Mouse (Mus musculus): ENCODE results near the gene AC161166.1. TPM values are rescaled to one million over a fixed set of nuclear protein-coding genes. Genes with fewer than 3 reads are reported as not detected.

The AC161166.1 gene
- polyA plus RNA-seq, 1 experiment from 2014 or later, result 1.2 TPM

DNA sequence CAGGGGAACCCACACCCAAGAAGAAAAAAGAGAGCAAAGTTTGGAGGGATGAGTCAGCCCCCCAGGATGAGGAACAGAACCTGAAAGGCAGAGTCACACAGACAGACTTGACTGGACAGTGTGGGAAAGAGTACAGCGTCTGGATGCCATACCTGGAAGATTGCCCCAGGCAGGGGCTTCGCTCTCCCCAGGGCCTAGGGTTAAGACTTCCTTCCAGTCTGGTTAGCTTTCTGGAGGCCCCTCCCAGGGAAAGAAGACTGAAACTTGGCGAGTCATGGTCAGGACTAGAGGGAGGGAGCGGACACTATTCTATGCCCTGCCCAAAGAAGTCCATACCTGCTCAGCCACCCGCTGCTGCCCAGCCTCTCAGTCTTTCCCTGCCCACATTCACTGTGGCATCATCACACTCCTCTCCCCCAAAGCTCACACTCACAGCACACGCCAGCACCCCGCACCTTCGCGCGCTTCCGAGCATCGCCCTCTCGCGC, 31.2 kb downstream of the AC161166.1 start:
- Histone ChIP-seq H3K4me2 (replicated peaks) (peak overlapping the region; percentile 91), H3K27me3 (replicated peaks) (no peaks in the 10 kb centered on the region), H3K9ac (peak overlapping the region; percentile 96), H3K9me3 (no peaks in the 10 kb centered on the region), H3K27ac (no peak overlapping the region), H3K36me3 (no peaks in the 10 kb centered on the region), H3K4me3 (peak overlapping the region; percentile 83), H3K4me1 (peaks cover 45% of the 10 kb centered on the region)
- ATAC-seq (ENCODE audit: low FRiP score, low read depth), result no peak; the same call in 1 of the 2 replicates
- 12% methylated on average over 14 of the region's 14 CpGs for WGBS

DNA sequence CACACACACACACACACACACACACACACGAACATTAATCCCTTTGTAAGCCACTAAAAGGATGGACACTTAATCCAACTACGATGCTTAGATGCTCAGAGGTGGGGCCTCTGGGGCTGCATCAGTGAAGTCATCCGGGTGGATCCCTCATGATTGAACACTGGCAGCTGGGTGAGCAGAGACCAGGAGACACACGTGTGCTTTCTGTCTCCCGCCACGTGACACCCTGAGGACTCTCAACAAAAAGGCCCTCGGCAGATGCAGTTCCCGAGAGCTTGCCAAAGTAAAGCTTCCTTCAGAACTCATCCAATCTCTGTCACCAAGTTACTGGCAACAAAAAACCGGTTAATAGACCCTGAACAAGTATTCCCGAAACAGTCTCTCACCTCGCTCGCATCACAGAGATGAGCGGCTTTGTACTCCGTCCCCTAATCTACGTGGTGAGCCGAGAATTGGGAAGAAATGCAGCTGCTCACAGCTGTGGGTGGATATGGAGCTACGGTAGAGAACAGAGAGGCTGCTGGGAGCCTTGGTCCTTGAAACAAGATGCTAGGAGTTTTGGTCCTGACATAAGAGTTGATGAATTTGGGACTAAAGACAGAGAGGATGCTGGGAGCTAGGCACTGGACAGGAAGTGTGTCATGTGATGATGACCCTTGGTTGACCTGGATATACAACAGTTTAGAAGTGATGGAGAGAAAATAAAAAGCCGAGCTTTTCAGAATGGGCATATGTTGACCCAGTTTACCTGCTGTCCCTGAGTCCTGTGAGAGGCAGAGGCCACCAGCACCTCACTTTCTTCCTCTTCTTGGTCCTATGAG, 31.9 kb downstream of the AC161166.1 start:
- Histone ChIP-seq H3K27me3 (replicated peaks) (no peaks in the 10 kb centered on the region), H3K4me3 (no peak overlapping the region), H3K4me2 (replicated peaks) (peak overlapping the region; percentile 91), H3K36me3 (no peaks in the 10 kb centered on the region), H3K4me1 (peaks cover 38% of the 10 kb centered on the region), H3K9ac (no peak overlapping the region), H3K9me3 (no peaks in the 10 kb centered on the region), H3K27ac (no peak overlapping the region)
- WGBS, result 64% methylated on average over 18 of the region's 18 CpGs
- ATAC-seq (ENCODE audit: low FRiP score, low read depth), result no peak

DNA sequence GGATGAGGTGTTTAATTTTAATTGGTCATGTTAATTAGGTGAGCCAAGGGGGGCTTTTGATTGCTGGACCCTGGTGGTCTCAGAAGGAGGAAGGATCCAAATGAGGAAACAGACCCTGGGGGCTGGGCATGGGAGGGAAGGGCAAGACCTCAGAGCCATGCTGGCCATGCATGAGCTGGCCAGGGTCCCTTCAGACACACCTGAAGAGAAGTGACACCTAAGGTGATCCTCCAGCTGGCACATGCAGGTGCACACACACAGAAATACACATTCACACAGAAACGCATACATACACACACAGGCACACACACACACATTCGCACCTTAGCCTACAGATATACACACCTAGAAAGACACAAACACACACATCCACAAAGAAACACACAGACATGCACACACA, 32.6 kb downstream of the AC161166.1 start:
- H3K4me3 ChIP-seq, result no peak overlapping the region
- H3K27me3 ChIP-seq (replicated peaks), result no peaks in the 10 kb centered on the region
- peaks cover 31% of the 10 kb centered on the region for H3K4me1 ChIP-seq
- no peaks in the 10 kb centered on the region for H3K36me3 ChIP-seq
- peak overlapping the region; percentile 4; the same call in 1 of the 2 replicates for H3K4me2 ChIP-seq (replicated peaks)
- H3K27ac ChIP-seq, result no peak overlapping the region
- no peaks in the 10 kb centered on the region for H3K9me3 ChIP-seq
- H3K9ac ChIP-seq, result no peak overlapping the region
- 97% methylated on average over 2 of the region's 2 CpGs for WGBS
- no peak for ATAC-seq (ENCODE audit: low FRiP score, low read depth)

DNA sequence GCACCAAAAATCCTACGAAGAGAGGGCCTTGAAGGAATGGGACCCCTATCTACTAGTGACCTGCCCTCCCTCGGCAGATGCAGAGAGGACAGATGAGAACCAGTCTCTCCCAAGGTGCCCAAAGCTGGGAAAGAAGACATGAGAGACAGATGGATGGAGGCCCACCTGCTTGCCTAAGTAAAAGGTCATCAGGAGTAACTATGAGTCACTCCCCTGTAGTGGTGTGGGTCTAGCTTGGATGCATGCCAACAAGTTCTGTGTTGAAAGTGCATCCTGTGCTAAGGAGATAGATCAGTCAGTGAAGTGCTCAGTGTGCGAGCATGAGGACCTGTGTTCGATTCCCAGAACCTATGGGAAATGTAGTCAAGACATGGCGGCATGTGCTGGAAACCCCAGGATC, 33.3 kb downstream of the AC161166.1 start:
- Histone ChIP-seq H3K27ac (no peak overlapping the region), H3K4me3 (no peak overlapping the region), H3K36me3 (no peaks in the 10 kb centered on the region), H3K27me3 (replicated peaks) (no peaks in the 10 kb centered on the region), H3K4me2 (replicated peaks) (no peak overlapping the region), H3K9ac (no peak overlapping the region), H3K9me3 (no peaks in the 10 kb centered on the region), H3K4me1 (peaks cover 24% of the 10 kb centered on the region)
- ATAC-seq (ENCODE audit: low FRiP score, low read depth), result no peak
- 90% methylated on average over 5 of the region's 5 CpGs for WGBS

DNA sequence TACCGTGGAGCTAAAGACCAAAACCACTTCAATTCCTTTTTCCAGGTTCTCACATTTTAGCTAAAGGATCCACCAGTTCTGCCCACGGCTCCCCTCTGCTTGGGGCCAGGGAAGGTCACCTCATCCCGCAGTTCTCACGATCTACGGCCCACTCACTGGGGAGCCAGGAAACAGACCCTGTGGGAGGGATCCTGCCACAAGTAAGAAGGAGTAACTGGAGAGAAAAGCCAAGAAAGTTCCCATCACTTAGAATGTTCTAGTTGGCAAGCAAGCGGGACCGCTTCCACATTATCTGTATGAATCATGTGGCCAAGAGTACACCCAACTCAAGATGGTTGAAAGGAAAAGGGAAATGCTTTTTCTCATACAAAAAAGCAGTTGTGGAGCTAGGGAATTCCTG, 35.4 kb downstream of the AC161166.1 start:
- Histone ChIP-seq H3K4me2 (replicated peaks) (no peak overlapping the region), H3K36me3 (no peaks in the 10 kb centered on the region), H3K9ac (no peak overlapping the region), H3K27ac (no peak overlapping the region), H3K27me3 (replicated peaks) (no peaks in the 10 kb centered on the region), H3K4me1 (peaks cover 11% of the 10 kb centered on the region), H3K4me3 (no peak overlapping the region), H3K9me3 (no peaks in the 10 kb centered on the region)
- WGBS, result 82% methylated on average over 7 of the region's 7 CpGs
- no peak for ATAC-seq (ENCODE audit: low FRiP score, low read depth)

DNA sequence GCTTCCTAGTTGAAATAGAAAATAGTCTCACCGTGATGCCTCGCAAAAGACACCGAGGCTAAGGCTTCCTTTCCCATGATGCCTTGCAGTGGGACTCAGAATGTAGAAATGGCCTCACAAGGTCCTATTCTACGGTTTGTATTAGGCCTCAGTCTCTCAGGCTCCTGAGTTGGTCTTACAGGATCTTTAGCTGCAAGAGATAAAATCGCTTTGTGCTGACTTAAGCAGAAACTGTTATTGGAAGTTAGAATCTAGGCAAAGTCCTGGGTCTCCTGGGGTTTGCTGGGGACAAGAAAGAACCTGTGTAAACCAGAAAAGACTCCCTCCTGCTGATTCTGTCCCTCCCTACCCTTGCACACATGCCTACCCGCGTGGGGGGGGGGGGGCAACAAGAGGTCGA, 35.9 kb downstream of the AC161166.1 start:
- Histone ChIP-seq H3K27ac (no peak overlapping the region), H3K4me1 (peaks cover 9% of the 10 kb centered on the region), H3K4me2 (replicated peaks) (no peak overlapping the region), H3K9me3 (no peaks in the 10 kb centered on the region), H3K4me3 (no peak overlapping the region), H3K27me3 (replicated peaks) (no peaks in the 10 kb centered on the region), H3K36me3 (no peaks in the 10 kb centered on the region), H3K9ac (no peak overlapping the region)
- ATAC-seq (ENCODE audit: low FRiP score, low read depth), result no peak
- WGBS, result 79% methylated on average over 8 of the region's 8 CpGs

DNA sequence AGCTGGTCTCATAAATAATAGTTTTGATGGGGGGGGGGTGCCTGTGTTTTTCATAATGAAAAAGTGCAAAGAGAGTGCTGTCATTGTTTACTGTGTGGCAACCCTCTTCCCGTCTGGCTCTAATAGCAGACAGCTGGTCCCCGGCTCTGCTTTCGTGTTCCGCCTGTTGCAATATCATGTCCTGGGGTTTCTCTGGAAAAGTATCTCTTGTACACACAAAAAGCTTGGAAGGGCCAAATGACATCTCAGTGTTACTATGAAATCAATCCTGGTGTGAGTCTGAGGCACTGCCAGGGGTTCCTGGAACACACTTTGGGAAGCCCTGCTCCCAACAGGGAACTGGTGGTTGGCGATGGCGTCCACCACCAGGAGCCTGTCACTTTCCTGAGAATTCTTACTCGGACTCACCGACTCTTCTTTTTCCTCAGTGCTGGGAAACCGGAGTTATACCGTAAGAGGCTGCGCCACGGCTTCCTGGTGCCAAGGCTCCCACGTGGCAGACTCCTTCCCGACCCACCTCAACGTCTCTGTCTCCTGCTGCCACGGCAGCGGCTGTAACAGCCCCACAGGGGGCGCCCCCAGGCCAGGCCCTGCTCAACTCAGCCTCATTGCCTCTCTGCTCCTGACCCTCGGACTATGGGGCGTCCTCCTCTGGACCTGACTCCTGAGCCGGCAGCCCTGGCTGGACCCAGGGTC, 37.3 kb downstream of the AC161166.1 start:
- Histone ChIP-seq H3K4me3 (no peak overlapping the region), H3K36me3 (no peaks in the 10 kb centered on the region), H3K27me3 (replicated peaks) (no peaks in the 10 kb centered on the region), H3K9me3 (no peaks in the 10 kb centered on the region), H3K4me1 (peaks cover 3% of the 10 kb centered on the region; the same call in 1 of the 2 replicates), H3K4me2 (replicated peaks) (no peak overlapping the region), H3K9ac (no peak overlapping the region), H3K27ac (no peak overlapping the region)
- no peak for ATAC-seq (ENCODE audit: low FRiP score, low read depth)
- WGBS, result 38% methylated on average over 21 of the region's 21 CpGs

DNA sequence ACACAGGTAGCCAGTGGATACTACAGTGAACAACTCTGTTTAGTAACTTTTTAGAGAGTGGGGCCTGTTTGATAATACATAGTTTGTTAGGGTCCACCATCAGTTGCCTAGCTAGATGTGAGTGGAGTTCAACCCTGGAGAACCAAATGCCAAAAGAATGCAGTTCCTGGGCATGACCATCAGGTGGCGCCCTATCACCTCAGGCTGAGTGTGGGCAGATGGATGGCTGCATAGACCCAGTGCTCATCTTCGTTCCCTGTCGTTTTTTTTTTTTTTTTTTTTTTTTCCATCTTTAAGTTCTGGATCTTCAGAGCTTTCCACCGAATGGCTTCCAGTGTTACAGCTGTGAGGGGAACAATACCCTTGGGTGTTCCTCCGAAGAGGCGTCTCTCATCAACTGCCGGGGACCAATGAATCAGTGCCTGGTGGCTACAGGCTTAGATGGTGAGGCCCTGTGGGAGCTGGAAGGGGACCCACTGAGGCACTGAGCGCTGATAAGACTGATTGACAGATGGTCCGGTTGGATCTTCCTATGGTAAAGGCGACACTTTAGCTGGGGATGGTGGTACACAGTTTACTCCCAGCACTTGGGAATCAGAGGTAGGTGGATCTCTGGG, 38.2 kb downstream of the AC161166.1 start:
- 46% methylated on average over 10 of the region's 10 CpGs for WGBS
- no peak overlapping the region for H3K9ac ChIP-seq
- 0 out of 2 replicates have a peak, but pooled peaks cover 2% of the 10 kb centered on the region for H3K9me3 ChIP-seq
- H3K4me2 ChIP-seq (replicated peaks), result no peak overlapping the region
- peak; percentile 34; the same call in 1 of the 2 replicates for ATAC-seq (ENCODE audit: low FRiP score, low read depth)
- no peaks in the 10 kb centered on the region for H3K27me3 ChIP-seq (replicated peaks)
- H3K4me1 ChIP-seq, result no peaks in the 10 kb centered on the region
- H3K27ac ChIP-seq, result no peak overlapping the region
- no peaks in the 10 kb centered on the region for H3K36me3 ChIP-seq
- no peak overlapping the region for H3K4me3 ChIP-seq

DNA sequence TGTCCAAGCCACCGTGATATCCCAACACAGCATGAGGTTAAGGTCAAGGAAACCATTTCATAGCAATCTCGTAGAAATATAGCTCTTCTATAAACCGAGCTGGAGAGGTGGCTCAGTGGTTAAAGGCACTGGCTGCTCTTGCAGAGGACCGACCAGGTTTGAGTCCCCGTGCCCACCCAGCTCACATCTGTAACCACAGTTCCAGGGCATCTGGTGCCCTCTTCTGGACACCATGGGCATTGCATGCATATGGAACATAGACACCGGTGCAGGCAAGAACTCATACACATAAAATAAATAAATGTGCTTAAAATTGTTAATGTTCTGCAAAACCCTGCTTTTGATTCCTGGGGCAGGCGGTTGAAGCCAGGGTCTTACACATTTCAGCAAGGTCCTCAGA, 39.3 kb downstream of the AC161166.1 start:
- H3K36me3 ChIP-seq, result no peaks in the 10 kb centered on the region
- H3K4me2 ChIP-seq (replicated peaks), result no peak overlapping the region
- no peaks in the 10 kb centered on the region for H3K27me3 ChIP-seq (replicated peaks)
- WGBS, result 79% methylated on average over 7 of the region's 7 CpGs
- H3K9ac ChIP-seq, result no peak overlapping the region
- H3K4me3 ChIP-seq, result no peak overlapping the region
- H3K4me1 ChIP-seq, result no peaks in the 10 kb centered on the region
- no peak overlapping the region for H3K27ac ChIP-seq
- H3K9me3 ChIP-seq, result 0 out of 2 replicates have a peak, but pooled peaks cover 3% of the 10 kb centered on the region
- ATAC-seq (ENCODE audit: low FRiP score, low read depth), result no peak

DNA sequence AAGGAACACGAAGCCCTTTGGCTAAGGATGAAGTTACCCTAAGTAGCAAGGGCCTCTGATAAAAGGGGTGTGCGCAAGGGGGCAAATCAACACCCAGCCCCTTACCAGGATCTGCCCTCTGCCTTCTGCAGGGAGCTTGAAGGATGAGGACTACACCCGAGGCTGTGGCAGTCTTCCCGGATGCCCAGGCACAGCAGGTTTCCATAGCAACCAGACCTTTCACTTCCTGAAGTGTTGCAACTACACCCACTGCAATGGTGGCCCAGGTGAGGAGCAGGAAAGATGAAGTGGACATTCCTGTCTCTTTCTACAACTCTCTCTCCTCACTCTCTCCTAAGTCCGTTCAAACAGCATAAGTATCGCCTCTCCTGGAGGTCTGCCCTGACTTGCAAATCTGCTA, 39.8 kb downstream of the AC161166.1 start:
- H3K9ac ChIP-seq, result no peak overlapping the region
- no peak overlapping the region for H3K4me3 ChIP-seq
- no peaks in the 10 kb centered on the region for H3K27me3 ChIP-seq (replicated peaks)
- H3K4me2 ChIP-seq (replicated peaks), result no peak overlapping the region
- ATAC-seq (ENCODE audit: low FRiP score, low read depth), result no peak
- H3K27ac ChIP-seq, result no peak overlapping the region
- no peaks in the 10 kb centered on the region for H3K36me3 ChIP-seq
- 0 out of 2 replicates have a peak, but pooled peaks cover 3% of the 10 kb centered on the region for H3K9me3 ChIP-seq
- 81% methylated on average over 6 of the region's 6 CpGs for WGBS
- no peaks in the 10 kb centered on the region for H3K4me1 ChIP-seq

DNA sequence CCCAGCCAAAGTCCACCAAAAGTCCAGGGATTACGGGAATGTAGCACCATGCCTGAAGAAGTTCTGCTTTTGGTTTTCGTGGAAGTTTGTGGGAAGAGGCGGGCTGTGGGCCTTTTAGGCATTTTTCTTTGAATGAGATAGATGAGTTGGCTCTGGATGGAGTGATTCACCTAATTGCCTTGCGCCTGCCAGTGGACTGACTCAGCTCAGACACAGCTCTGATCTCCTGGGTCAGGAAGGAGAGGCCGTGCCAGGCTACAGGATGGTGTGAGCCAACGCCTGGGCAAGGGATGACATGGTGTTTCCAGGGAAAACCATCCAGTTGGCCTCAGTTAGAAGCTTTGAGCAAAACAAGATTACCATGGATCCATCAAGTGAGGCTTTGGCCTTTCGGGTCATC, 41.9 kb downstream of the AC161166.1 start:
- H3K4me1 ChIP-seq, result no peaks in the 10 kb centered on the region
- ATAC-seq (ENCODE audit: low FRiP score, low read depth), result no peak
- WGBS, result 96% methylated on average over 7 of the region's 7 CpGs

DNA sequence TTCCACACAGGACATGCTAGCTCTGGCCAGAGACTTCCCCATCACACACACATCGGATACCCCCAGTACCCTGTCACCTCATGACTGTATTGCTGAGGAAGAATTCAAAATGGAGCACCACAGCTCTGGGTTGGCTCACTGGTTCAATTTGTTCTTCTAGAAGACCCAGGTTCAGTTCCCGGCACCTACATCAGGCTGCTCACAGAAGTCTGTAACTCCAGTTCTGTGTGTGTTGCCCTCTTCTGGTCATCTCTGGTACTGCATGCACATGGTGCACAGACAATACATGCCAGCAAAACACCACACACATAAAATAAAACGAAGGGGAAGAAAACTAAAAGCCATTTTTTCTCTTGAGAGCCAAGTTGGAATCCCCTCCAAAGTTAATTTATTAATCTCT, 43.1 kb downstream of the AC161166.1 start:
- Histone ChIP-seq H3K4me3 (no peak overlapping the region), H3K4me1 (no peaks in the 10 kb centered on the region), H3K27ac (no peak overlapping the region), H3K27me3 (replicated peaks) (no peaks in the 10 kb centered on the region), H3K4me2 (replicated peaks) (no peak overlapping the region), H3K36me3 (no peaks in the 10 kb centered on the region), H3K9ac (no peak overlapping the region), H3K9me3 (0 out of 2 replicates have a peak, but pooled peaks cover 3% of the 10 kb centered on the region)
- no peak for ATAC-seq (ENCODE audit: low FRiP score, low read depth)
- 81% methylated on average over 3 of the region's 3 CpGs for WGBS

More for the DNA sequence above, 41.9 kb downstream of the AC161166.1 start:
- 0 out of 2 replicates have a peak, but pooled peaks cover 3% of the 10 kb centered on the region for H3K9me3 ChIP-seq
- no peak overlapping the region for H3K27ac ChIP-seq
- H3K4me2 ChIP-seq (replicated peaks), result no peak overlapping the region
- no peaks in the 10 kb centered on the region for H3K36me3 ChIP-seq
- no peak overlapping the region for H3K9ac ChIP-seq
- H3K4me3 ChIP-seq, result no peak overlapping the region
- no peaks in the 10 kb centered on the region for H3K27me3 ChIP-seq (replicated peaks)
